ENCODE assay signal across 1 mouse cellular context in genomic region chr19:44251936-44252558, GRCm38 (mm10).
A peak's percentile ranks its signal among the peaks of the same experiment; 100 is the strongest.
TF ChIP-seq lines count a peak whose summit lies in the region.

No protein-coding gene starts in this region.

TF ChIP-seq in CH12.LX, 34 proteins besides CTCF, POLR2A, EP300 and RAD21 (continued from another document):
- TF ChIP-seq JUN (IDR thresholded peaks at IDR 0.05; ENCODE audit: insufficient read depth, low read depth, low read length) (no peak), HCFC1 (IDR thresholded peaks at IDR 0.05; ENCODE audit: low read depth, low read length) (peak; percentile 41), E2F4 (IDR thresholded peaks at IDR 0.05; ENCODE audit: insufficient replicate concordance, low read depth, low read length) (no peak), MAX (IDR thresholded peaks at IDR 0.05; ENCODE audit: low read length) (peak; percentile 59; the same call in 1 of the 2 replicates), ZMIZ1 (IDR thresholded peaks at IDR 0.05; ENCODE audit: low read depth, low read length) (no peak; the same call in 1 of the 2 replicates), UBTF (IDR thresholded peaks at IDR 0.05; ENCODE audit: low read depth, low read length) (peak; percentile 74; the same call in 1 of the 2 replicates), SMC3 (IDR thresholded peaks at IDR 0.05; ENCODE audit: low read depth, low read length) (no peak), MYC (IDR thresholded peaks at IDR 0.05; ENCODE audit: low read depth, low read length) (peak; percentile 60; the same call in 1 of the 2 replicates), CHD2 (IDR thresholded peaks at IDR 0.05; ENCODE audit: low read length) (0 out of 2 replicates have a peak, but pooled peaks have one; percentile 28), TBP (conservative IDR thresholded peaks at IDR 0.05; ENCODE audit: low read depth, low read length) (peak; percentile 81), USF2 (conservative IDR thresholded peaks at IDR 0.05; ENCODE audit: low read depth, low read length) (no peak), CHD1 (IDR thresholded peaks at IDR 0.05; ENCODE audit: low read depth, low read length) (0 out of 2 replicates have a peak, but pooled peaks have one; percentile 40), ZKSCAN1 (IDR thresholded peaks at IDR 0.05; ENCODE audit: borderline replicate concordance, low read depth, low read length) (no peak), MXI1 (IDR thresholded peaks at IDR 0.05; ENCODE audit: low read depth, low read length) (peak; percentile 43; the same call in 1 of the 2 replicates), IRF4 (IDR thresholded peaks at IDR 0.05; ENCODE audit: low read depth, low read length) (no peak; the same call in 1 of the 2 replicates), MAFK (IDR thresholded peaks at IDR 0.05; ENCODE audit: insufficient replicate concordance, low read length) (no peak), ZNF384 (IDR thresholded peaks at IDR 0.05; ENCODE audit: low read depth, low read length) (no peak), ZC3H11A (IDR thresholded peaks at IDR 0.05; ENCODE audit: low read depth, low read length) (no peak), JUND (conservative IDR thresholded peaks at IDR 0.05; ENCODE audit: low read depth, low read length) (no peak), POLR2AphosphoS2 (IDR thresholded peaks at IDR 0.05; ENCODE audit: low read depth, low read length) (no peak), KAT2A (IDR thresholded peaks at IDR 0.05; ENCODE audit: insufficient replicate concordance, low read length) (no peak), RCOR1 (conservative IDR thresholded peaks at IDR 0.05; ENCODE audit: low read depth, low read length) (no peak), NELFE (IDR thresholded peaks at IDR 0.05; ENCODE audit: low read depth, low read length) (0 out of 2 replicates have a peak, but pooled peaks have one; percentile 42), GABPA (IDR thresholded peaks at IDR 0.05; ENCODE audit: insufficient replicate concordance, low read depth, low read length) (no peak), TCF12 (IDR thresholded peaks at IDR 0.05; ENCODE audit: low read depth, low read length) (peak; percentile 69), MAZ (IDR thresholded peaks at IDR 0.05; ENCODE audit: low read depth, low read length) (peak; percentile 54; the same call in 1 of the 2 replicates), BHLHE40 (IDR thresholded peaks at IDR 0.05; ENCODE audit: low read depth, low read length) (peak; percentile 59; the same call in 1 of the 2 replicates), ETS1 (conservative IDR thresholded peaks at IDR 0.05; ENCODE audit: low read depth, low read length) (no peak; the same call in 1 of the 2 replicates), MEF2A (IDR thresholded peaks at IDR 0.05; ENCODE audit: borderline replicate concordance, low read depth, low read length) (0 out of 2 replicates have a peak, but pooled peaks have one; percentile 28), NRF1 (IDR thresholded peaks at IDR 0.05; ENCODE audit: low read depth, low read length) (no peak), ELF1 (IDR thresholded peaks at IDR 0.05; ENCODE audit: low read depth, low read length) (no peak)
